Mouse (Mus musculus) G1E (cell line): ENCODE results near the gene Olfr1375.
"Not testable (repeated sequence)": the region's sequence is repeated elsewhere in the genome, so short reads cannot be mapped to it uniquely, and the experiment has no call there.

Experiments used
- CTCF ChIP-seq: IDR thresholded peaks from 2 replicates; pipeline ENCODE4 v1.5.1; 2012; ENCODE audit warnings: low read depth, low read length, inconsistent platforms, mixed read lengths
- GATA1 ChIP-seq: IDR thresholded peaks from 2 replicates; pipeline ENCODE4 v1.6.1; 2012; ENCODE audit warnings: borderline replicate concordance, low read length, inconsistent platforms, mixed read lengths
- GATA2 ChIP-seq: IDR thresholded peaks from 2 replicates; pipeline ENCODE4 v1.6.1; 2012; ENCODE audit warnings: low read depth, low read length, inconsistent platforms, borderline replicate concordance
- TAL1 ChIP-seq: conservative IDR thresholded peaks from 2 replicates; pipeline ENCODE4 v1.6.1; 2012; ENCODE audit warnings: low read depth, low read length, inconsistent platforms, mixed read lengths

GRCm38 (mm10) chr11:51034141-51034540, 13.8 kb upstream of the Olfr1375 start:
- TF ChIP-seq CTCF, TAL1, GATA1, GATA2: not testable (repeated sequence)
